Mouse (Mus musculus) heart, adult 2 months (tissue): ENCODE measurements around the gene Nampt. TPM values are rescaled to one million over a fixed set of nuclear protein-coding genes. Genes with fewer than 3 reads are reported as not detected.

ENCODE experiments used
- DNase-seq, 2 experiments: peaks; one replicate each; pipeline ENCODE4 v3.0.0; 2021
- H3K27ac ChIP-seq: fragments of 200-600 bp; 2 replicates; pipeline ENCODE4 v1.8.1; 2022
- H3K27me3 ChIP-seq: fragments of 200-500 bp; 2 replicates; pipeline ENCODE4 v1.6.1; 2012; ENCODE audit warnings: mild to moderate bottlenecking, low read length, inconsistent platforms, mixed read lengths; ENCODE audit not compliant: control insufficient read depth, insufficient read depth
- H3K36me3 ChIP-seq: fragments of 200-500 bp; 2 replicates; pipeline ENCODE4 v1.6.1; 2012; ENCODE audit warnings: low read length, inconsistent platforms; ENCODE audit not compliant: control insufficient read depth, insufficient read depth
- H3K4me1 ChIP-seq: fragments of 200-500 bp; 2 replicates; pipeline ENCODE4 v1.6.1; 2011; ENCODE audit warnings: low read length; ENCODE audit not compliant: control insufficient read depth, insufficient read depth
- H3K4me3 ChIP-seq: fragments of 200-600 bp; 2 replicates; pipeline ENCODE4 v1.8.1; 2022
- H3K79me2 ChIP-seq: fragments of 200-500 bp; replicated peaks from 2 replicates; pipeline ENCODE4 v1.6.1; 2012; ENCODE audit warnings: mild to moderate bottlenecking, inconsistent platforms, low read length, moderate library complexity, mixed read lengths; ENCODE audit not compliant: control insufficient read depth, insufficient read depth
- H3K9ac ChIP-seq: fragments of 200-500 bp; 2 replicates; pipeline ENCODE4 v1.6.1; 2012; ENCODE audit warnings: low read depth, mild to moderate bottlenecking, control low read depth, inconsistent platforms, low read length, mixed read lengths
- CTCF ChIP-seq: fragments of 200-600 bp; IDR thresholded peaks from 2 replicates; pipeline ENCODE4 v1.8.1; 2022; ENCODE audit warnings: antibody characterized with exemption, mild to moderate bottlenecking, moderate library complexity
- EP300 ChIP-seq: fragments of 200-500 bp; IDR thresholded peaks from 2 replicates; pipeline ENCODE4 v1.6.1; 2011; ENCODE audit warnings: low read depth, low read length, control low read depth; ENCODE audit not compliant: insufficient read depth
- POLR2A ChIP-seq: fragments of 200-500 bp; IDR thresholded peaks from 2 replicates; pipeline ENCODE4 v1.6.1; 2011; ENCODE audit warnings: mild to moderate bottlenecking, low read depth, low read length, control low read depth; ENCODE audit not compliant: insufficient read depth
- WGBS: fragments of 180-500 bp; shearing (Covaris S2); methylation state at CpG from one replicate; pipeline ENCODE4 v1.1.7; 2018; 5-methylcytosine and 5-hydroxymethylcytosine counted together
- intact Hi-C: fragments of 180-260 bp; cut with DNase I; formaldehyde crosslinking; loops from one replicate; pipeline ENCODE4 v1.15.1; 2025
- polyA plus RNA-seq: library from polyadenylated mRNA; depleted of rRNA; stranded (reverse); fragments of >200 nt; gene quantifications from 2 replicates; pipeline ENCODE4 v1.2.3, GENCODE M21; 2012
- total RNA-seq, 2 experiments: library from RNA; stranded (reverse); gene quantifications; 2 replicates each; pipeline ENCODE4 v1.2.3; 2021

Nampt gene
- total and polyA plus RNA-seq, 3 experiments = 37.2 to 153 (median 115) TPM

DNA sequence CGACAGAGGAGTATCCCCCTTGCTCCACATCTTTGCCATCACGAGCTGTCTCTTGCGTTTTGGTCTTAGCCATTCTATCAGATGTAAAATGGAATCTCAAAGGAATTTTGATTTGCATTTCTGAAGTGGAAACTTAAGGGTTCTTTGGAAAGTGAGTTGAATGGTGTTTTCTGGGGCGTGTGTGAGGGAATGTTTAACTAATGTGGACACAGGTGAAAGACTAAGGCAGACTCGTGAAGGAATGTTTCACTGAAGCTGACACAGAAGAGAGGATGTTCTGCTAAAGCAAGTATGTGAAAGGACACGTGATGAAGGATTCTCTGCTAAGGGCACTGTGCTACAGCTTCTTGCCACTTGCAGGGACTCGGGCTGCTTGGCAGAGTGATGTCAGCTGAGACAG is 18.3 kb upstream of the Nampt start:
- no peaks in the 10 kb centered on the region for H3K79me2 ChIP-seq
- intact Hi-C loops = no loop called here
- H3K9ac ChIP-seq = no peak overlapping the region
- H3K27me3 ChIP-seq = no peaks in the 10 kb centered on the region
- no peak for TF ChIP-seq POLR2A
- TF ChIP-seq EP300 = no peak
- no peak for TF ChIP-seq CTCF
- no peaks in the 10 kb centered on the region for H3K36me3 ChIP-seq
- no peaks in the 10 kb centered on the region; the same call in 1 of the 2 replicates for H3K4me1 ChIP-seq
- H3K4me3 ChIP-seq = no peak overlapping the region
- WGBS = 80% methylated on average over 7 of the region's 7 CpGs
- H3K27ac ChIP-seq = no peak overlapping the region
- DNase-seq = no peak

- Histone ChIP-seq H3K9ac (no peak overlapping the region), H3K4me3 (no peak overlapping the region), H3K27me3 (no peaks in the 10 kb centered on the region), H3K36me3 (no peaks in the 10 kb centered on the region), H3K79me2 (no peaks in the 10 kb centered on the region), H3K27ac (no peak overlapping the region), H3K4me1 (no peaks in the 10 kb centered on the region)
- 67% methylated on average over 1 of the region's 1 CpGs for WGBS
- no peak for DNase-seq
- intact Hi-C loops = no loop called here
- no peak for TF ChIP-seq POLR2A
- no peak for TF ChIP-seq EP300
- no peak for TF ChIP-seq CTCF
These were observed 13.8 kb upstream of the Nampt start for GRCm38 (mm10) chr12:32805559-32805958.

- intact Hi-C loops = loop anchor here (2.0 to 10.0 kb wide), 7 partner anchors 37 to 495 kb away; partner anchors contain the start of genes Ccdc71l and Sypl
- peak; percentile 99 to 100 for DNase-seq
- Histone ChIP-seq H3K4me1 (peaks cover 4% of the 10 kb centered on the region), H3K9ac (peak overlapping the region; percentile 83), H3K27me3 (no peaks in the 10 kb centered on the region), H3K4me3 (peak overlapping the region; percentile 99), H3K27ac (peak overlapping the region; percentile 98), H3K36me3 (peaks cover 14% of the 10 kb centered on the region), H3K79me2 (no peaks in the 10 kb centered on the region; the same call in 1 of the 2 replicates)
- TF ChIP-seq CTCF (peak; percentile 36), POLR2A (peak; percentile 93), EP300 (peak; percentile 81; the same call in 1 of the 2 replicates)
- under 1% methylated on average over 79 of the region's 80 CpGs for WGBS
These were observed 669 bp downstream of the Nampt start for GRCm38 (mm10) chr12:32819823-32820605.

DNA sequence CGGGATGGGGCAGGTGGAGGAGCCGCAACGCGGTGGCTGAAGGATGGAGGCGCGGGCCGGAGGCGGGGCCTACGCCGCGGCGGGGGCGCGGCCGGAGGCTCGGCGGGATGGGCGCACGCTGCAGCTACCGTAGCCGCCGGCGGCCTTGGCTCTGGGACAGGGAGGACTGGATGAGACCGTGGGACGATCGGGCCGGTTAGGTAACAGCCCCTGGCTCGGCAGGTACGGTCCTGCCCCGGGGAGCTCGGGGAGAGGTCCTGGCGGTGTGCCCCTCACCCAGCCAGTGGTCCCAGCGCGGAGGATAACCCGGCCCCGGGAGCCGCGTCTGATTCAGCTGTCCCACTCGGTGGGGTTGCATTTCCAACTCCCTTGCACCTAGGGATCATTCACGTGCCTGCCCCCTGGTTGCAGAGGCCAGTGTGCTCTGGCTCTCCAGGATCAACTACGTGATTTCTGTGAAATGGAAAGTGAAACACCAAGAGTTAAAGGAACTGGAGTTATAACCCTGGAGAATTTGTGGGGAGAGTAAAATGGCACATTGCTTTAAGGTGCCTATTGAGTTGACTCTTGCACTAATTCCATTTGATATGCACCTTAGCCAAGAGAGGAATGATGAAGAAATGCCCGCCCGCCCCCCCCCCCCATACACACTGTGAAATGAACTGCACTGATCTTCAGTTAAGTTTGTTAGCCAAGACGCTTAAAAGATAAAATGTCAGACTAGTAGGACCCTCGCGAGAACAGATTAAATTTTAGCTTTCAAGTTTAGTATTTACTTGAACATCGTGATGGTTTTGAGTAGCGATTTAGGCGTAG is 1.6 kb downstream of the Nampt start:
- peak; percentile 84 to 85 for DNase-seq
- WGBS = 2% methylated on average over 49 of the region's 49 CpGs
- H3K36me3 ChIP-seq = peaks cover 20% of the 10 kb centered on the region
- H3K4me3 ChIP-seq = peak overlapping the region; percentile 99
- peaks cover 2% of the 10 kb centered on the region for H3K79me2 ChIP-seq
- peak overlapping the region; percentile 98 for H3K27ac ChIP-seq
- intact Hi-C loops = loop anchor here (2.0 to 10.0 kb wide), 7 partner anchors 36 to 494 kb away; partner anchors contain the start of genes Ccdc71l and Sypl
- peaks cover 6% of the 10 kb centered on the region for H3K4me1 ChIP-seq
- TF ChIP-seq EP300 (no peak), CTCF (peak; percentile 33)
- H3K27me3 ChIP-seq = no peaks in the 10 kb centered on the region
- H3K9ac ChIP-seq = peak overlapping the region; percentile 83

DNA sequence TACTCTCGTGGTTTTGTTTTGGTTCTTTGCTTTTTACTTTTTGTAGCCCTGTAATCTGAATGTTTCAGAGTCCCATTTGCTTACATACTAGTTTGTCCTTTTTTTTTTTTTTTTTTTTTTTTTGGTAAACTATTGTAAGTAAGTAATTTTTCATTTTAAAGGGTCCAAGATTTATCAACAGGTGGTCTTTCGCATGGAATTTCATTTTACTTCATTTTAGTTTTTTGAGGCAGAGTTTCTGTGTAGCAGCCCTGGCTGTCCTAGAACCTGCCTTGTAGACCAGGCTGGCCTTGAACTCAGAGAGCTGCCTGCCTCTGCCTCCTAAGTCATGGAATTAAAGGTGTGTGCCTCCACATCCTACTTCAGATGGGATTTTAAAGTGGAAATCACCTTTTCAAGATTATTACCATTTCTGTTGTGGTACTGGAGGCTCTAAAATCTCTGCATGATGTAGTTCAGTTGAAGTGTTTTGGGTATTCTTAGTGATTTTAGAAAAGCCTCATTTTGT is 2.2 kb downstream of the Nampt start:
- Histone ChIP-seq H3K27me3 (no peaks in the 10 kb centered on the region), H3K79me2 (peaks cover 5% of the 10 kb centered on the region), H3K36me3 (peaks cover 22% of the 10 kb centered on the region), H3K4me3 (peak overlapping the region; percentile 99), H3K9ac (0 out of 2 replicates have a peak overlapping the region, but pooled peaks have one; percentile 38), H3K27ac (peak overlapping the region; percentile 98), H3K4me1 (peaks cover 8% of the 10 kb centered on the region)
- WGBS = 46% methylated on average over 2 of the region's 2 CpGs
- TF ChIP-seq CTCF (no peak), POLR2A (no peak), EP300 (no peak)
- intact Hi-C loops = loop anchor here (2.0 to 10.0 kb wide), 7 partner anchors 35 to 493 kb away; partner anchors contain the start of genes Ccdc71l and Sypl
- no peak for DNase-seq
